Mouse (Mus musculus): ENCODE data around the gene Ndufa4l2. TPM values are rescaled to one million over a fixed set of nuclear protein-coding genes. Genes with fewer than 3 reads are reported as not detected.

Ndufa4l2 gene
- polyA plus RNA-seq, 1 experiment from 2014 or later = 24.4 TPM

GRCm38 (mm10) chr10:127490160-127491127 lies 24.3 kb upstream of the Ndufa4l2 start:
- peaks cover 84% of the 10 kb centered on the region for H3K36me3 ChIP-seq
- 87% methylated on average over 18 of the region's 18 CpGs for whole genome bisulfite sequencing
- no peak for ATAC-seq (ENCODE audit: insufficient number of reproducible peaks, low FRiP score)

DNA sequence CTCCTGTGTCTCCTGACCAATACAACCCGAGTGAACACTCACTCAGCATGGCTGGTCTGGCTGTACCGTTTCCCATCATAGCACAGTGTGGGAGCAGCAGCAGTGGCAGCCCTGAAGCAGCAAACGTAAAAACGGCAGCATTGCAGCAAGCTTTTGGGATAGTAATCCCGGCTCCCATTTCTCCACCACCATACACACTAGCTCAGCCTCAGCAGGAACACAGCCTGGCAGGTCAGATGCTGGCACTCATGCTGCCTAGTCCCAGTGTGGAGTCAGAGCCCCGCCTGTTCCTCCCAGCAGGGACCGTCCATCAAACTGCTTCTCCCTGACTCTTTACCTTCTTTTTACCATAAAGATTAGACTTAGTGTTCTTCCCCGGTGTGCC lies 23.6 kb upstream of the Ndufa4l2 start:
- H3K9me3 ChIP-seq (replicated peaks) = no peaks in the 10 kb centered on the region
- H3K9ac ChIP-seq = no peak overlapping the region
- H3K4me3 ChIP-seq = no peak overlapping the region
- no peak overlapping the region for H3K27ac ChIP-seq (ENCODE audit: poor library complexity, severe bottlenecking)
- H3K27me3 ChIP-seq (replicated peaks) = no peaks in the 10 kb centered on the region
- ATAC-seq (ENCODE audit: insufficient number of reproducible peaks, low FRiP score) = no peak
- H3K36me3 ChIP-seq = peaks cover 86% of the 10 kb centered on the region
- WGBS = 82% methylated on average over 8 of the region's 8 CpGs
- no peaks in the 10 kb centered on the region for H3K4me1 ChIP-seq (replicated peaks)
- H3K4me2 ChIP-seq = no peak overlapping the region

More at GRCm38 (mm10) chr10:127490160-127491127, 24.3 kb upstream of the Ndufa4l2 start:
- no peaks in the 10 kb centered on the region for H3K4me1 ChIP-seq (replicated peaks)
- H3K27me3 ChIP-seq (replicated peaks) = no peaks in the 10 kb centered on the region
- no peak overlapping the region for H3K27ac ChIP-seq (ENCODE audit: poor library complexity, severe bottlenecking)
- no peak overlapping the region for H3K9ac ChIP-seq
- H3K4me3 ChIP-seq = no peak overlapping the region
- H3K4me2 ChIP-seq = no peak overlapping the region
- H3K9me3 ChIP-seq (replicated peaks) = no peaks in the 10 kb centered on the region

- no peaks in the 10 kb centered on the region for H3K4me1 ChIP-seq (replicated peaks)
- H3K27me3 ChIP-seq (replicated peaks) = no peaks in the 10 kb centered on the region
- ATAC-seq (ENCODE audit: insufficient number of reproducible peaks, low FRiP score) = no peak
- no peak overlapping the region for H3K4me3 ChIP-seq
- H3K9ac ChIP-seq = no peak overlapping the region
- no peaks in the 10 kb centered on the region for H3K9me3 ChIP-seq (replicated peaks)
- WGBS = 85% methylated on average over 3 of the region's 3 CpGs
- H3K4me2 ChIP-seq = no peak overlapping the region
- H3K36me3 ChIP-seq = peaks cover 87% of the 10 kb centered on the region
- no peak overlapping the region for H3K27ac ChIP-seq (ENCODE audit: poor library complexity, severe bottlenecking)
Measured at GRCm38 (mm10) chr10:127492118-127492517, 22.6 kb upstream of the Ndufa4l2 start.

DNA sequence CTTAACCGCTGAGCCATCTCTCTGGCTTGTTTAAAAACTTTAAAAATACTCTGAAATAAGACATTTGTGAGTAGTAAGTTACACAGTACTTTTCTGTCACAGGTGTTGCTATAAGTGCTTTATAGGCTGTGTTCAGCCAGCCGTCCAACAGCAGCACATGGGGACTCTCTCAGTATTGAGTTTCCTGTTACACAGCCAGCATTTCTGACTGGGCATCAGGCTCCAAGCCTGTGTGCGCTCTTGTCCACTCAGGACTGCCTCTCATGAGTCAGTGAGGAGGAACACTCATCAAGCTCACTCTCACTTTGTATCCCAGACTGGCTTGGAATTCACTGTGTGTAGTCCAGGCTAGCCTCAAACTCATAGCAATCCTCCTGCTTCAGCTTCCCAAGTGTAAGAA lies 18.6 kb upstream of the Ndufa4l2 start:
- H3K4me3 ChIP-seq = no peak overlapping the region
- no peak overlapping the region for H3K27ac ChIP-seq (ENCODE audit: poor library complexity, severe bottlenecking)
- H3K4me2 ChIP-seq = no peak overlapping the region
- peaks cover 88% of the 10 kb centered on the region for H3K36me3 ChIP-seq
- no peak overlapping the region for H3K9ac ChIP-seq
- WGBS = 88% methylated on average over 3 of the region's 3 CpGs
- no peaks in the 10 kb centered on the region for H3K4me1 ChIP-seq (replicated peaks)
- no peaks in the 10 kb centered on the region for H3K27me3 ChIP-seq (replicated peaks)
- ATAC-seq (ENCODE audit: insufficient number of reproducible peaks, low FRiP score) = no peak
- no peaks in the 10 kb centered on the region for H3K9me3 ChIP-seq (replicated peaks)

DNA sequence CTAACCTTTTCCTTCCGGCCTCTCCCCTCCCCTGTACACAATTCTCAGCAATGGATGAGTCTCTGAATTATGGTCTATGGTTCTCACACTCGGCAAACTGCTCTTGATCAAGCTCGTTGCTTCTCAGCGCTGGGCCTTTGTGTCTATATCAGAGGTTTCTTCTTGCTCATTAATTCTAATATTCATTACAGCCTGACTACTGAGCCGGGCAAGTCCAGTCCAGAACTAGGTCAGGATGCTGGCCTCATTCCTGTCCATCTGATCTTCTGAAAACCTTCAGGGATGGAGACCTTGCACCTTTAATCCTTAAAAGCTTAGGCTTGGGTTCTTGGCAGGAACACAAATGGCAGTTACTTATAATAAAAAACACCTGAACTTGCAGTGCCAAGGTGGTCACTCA lies 15.3 kb upstream of the Ndufa4l2 start:
- 84% methylated on average over 5 of the region's 5 CpGs for WGBS
- no peak overlapping the region for H3K4me2 ChIP-seq
- H3K4me3 ChIP-seq = no peak overlapping the region
- H3K9me3 ChIP-seq (replicated peaks) = no peaks in the 10 kb centered on the region
- peaks cover 71% of the 10 kb centered on the region for H3K36me3 ChIP-seq
- no peak for ATAC-seq (ENCODE audit: insufficient number of reproducible peaks, low FRiP score)
- no peak overlapping the region for H3K27ac ChIP-seq (ENCODE audit: poor library complexity, severe bottlenecking)
- H3K9ac ChIP-seq = no peak overlapping the region
- no peaks in the 10 kb centered on the region for H3K27me3 ChIP-seq (replicated peaks)
- H3K4me1 ChIP-seq (replicated peaks) = no peaks in the 10 kb centered on the region

- Histone ChIP-seq H3K4me3 (no peak overlapping the region), H3K4me2 (no peak overlapping the region), H3K27me3 (replicated peaks) (no peaks in the 10 kb centered on the region), H3K9ac (no peak overlapping the region), H3K27ac (ENCODE audit: poor library complexity, severe bottlenecking) (no peak overlapping the region), H3K4me1 (replicated peaks) (no peaks in the 10 kb centered on the region), H3K36me3 (peaks cover 65% of the 10 kb centered on the region), H3K9me3 (replicated peaks) (no peaks in the 10 kb centered on the region)
- ATAC-seq (ENCODE audit: insufficient number of reproducible peaks, low FRiP score) = no peak
- 82% methylated on average over 4 of the region's 4 CpGs for WGBS
Measured at GRCm38 (mm10) chr10:127500042-127500441, 14.7 kb upstream of the Ndufa4l2 start.

DNA sequence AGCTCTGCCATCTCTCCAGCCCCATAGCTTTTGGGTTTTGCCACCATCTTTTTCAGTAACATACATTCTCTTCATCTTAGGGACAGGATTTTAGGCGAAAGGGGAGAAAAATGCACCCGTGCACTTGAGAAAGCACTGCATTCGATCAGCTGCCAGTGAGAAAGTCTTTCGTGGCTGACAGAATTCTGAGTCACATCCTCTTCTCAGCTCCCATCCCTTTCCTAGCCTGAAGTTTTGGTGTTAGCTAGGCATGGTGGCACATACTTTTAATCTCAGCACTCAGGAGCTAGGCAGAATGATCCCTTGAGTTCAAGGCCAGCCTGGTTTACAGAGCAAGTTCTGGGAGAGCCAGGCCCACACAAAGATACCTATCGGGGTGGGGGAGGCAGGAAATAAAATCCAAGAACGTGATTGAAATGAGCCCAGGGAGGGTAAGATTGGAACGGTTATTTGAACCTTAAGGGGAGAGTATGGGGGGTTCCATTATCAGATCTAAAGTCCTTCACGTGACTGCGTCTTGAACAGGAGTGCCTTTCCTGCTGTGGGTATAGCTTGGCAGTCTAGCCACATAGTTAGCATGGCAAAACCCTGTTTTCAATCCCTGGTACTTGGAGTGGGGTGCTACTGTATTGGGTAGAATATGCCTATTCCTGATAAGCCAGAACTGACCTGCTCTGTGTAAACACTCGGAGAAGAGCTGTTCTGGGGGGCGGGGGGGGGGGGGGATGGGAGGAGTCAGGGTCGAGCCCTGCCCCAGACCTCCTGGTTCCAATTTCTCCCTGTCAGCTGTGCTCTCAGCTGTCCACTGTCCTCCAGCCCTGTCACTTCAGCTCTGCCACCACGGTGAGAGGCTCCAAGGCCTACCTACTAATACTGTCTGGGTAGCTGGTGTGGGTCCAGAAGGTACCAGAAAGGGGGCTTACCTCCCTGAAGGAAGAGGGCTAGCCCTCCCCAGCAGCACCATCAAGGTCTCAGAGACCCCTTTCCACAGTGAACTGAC lies 13.6 kb upstream of the Ndufa4l2 start, which contains the start of gene Stac3:
Stac3 (plus strand) TSS at position 793 of the 1,000 bp plus-strand sequence.
- WGBS = 60% methylated on average over 13 of the region's 13 CpGs
- H3K27me3 ChIP-seq (replicated peaks) = no peaks in the 10 kb centered on the region
- no peak within 1 kb of the TSS for H3K4me2 ChIP-seq
- no peaks in the 10 kb centered on the region for H3K9me3 ChIP-seq (replicated peaks)
- no peaks in the 10 kb centered on the region for H3K4me1 ChIP-seq (replicated peaks)
- H3K4me3 ChIP-seq = no peak within 1 kb of the TSS
- H3K9ac ChIP-seq = no peak within 1 kb of the TSS
- H3K27ac ChIP-seq (ENCODE audit: poor library complexity, severe bottlenecking) = no peak within 1 kb of the TSS
- H3K36me3 ChIP-seq = peaks cover 56% of the 10 kb centered on the region
- no peak for ATAC-seq (ENCODE audit: insufficient number of reproducible peaks, low FRiP score)

GRCm38 (mm10) chr10:127508239-127508638 lies 6.5 kb upstream of the Ndufa4l2 start:
- Histone ChIP-seq H3K27ac (ENCODE audit: poor library complexity, severe bottlenecking) (no peak overlapping the region), H3K27me3 (replicated peaks) (peaks cover 63% of the 10 kb centered on the region), H3K4me2 (peak overlapping the region; percentile 86), H3K4me3 (peak overlapping the region; percentile 20), H3K9ac (0 out of 2 replicates have a peak overlapping the region, but pooled peaks have one; percentile 42), H3K36me3 (peaks cover 8% of the 10 kb centered on the region), H3K9me3 (replicated peaks) (no peaks in the 10 kb centered on the region), H3K4me1 (replicated peaks) (peaks cover 38% of the 10 kb centered on the region)
- 1% methylated on average over 15 of the region's 15 CpGs for WGBS
- ATAC-seq (ENCODE audit: insufficient number of reproducible peaks, low FRiP score) = no peak

DNA sequence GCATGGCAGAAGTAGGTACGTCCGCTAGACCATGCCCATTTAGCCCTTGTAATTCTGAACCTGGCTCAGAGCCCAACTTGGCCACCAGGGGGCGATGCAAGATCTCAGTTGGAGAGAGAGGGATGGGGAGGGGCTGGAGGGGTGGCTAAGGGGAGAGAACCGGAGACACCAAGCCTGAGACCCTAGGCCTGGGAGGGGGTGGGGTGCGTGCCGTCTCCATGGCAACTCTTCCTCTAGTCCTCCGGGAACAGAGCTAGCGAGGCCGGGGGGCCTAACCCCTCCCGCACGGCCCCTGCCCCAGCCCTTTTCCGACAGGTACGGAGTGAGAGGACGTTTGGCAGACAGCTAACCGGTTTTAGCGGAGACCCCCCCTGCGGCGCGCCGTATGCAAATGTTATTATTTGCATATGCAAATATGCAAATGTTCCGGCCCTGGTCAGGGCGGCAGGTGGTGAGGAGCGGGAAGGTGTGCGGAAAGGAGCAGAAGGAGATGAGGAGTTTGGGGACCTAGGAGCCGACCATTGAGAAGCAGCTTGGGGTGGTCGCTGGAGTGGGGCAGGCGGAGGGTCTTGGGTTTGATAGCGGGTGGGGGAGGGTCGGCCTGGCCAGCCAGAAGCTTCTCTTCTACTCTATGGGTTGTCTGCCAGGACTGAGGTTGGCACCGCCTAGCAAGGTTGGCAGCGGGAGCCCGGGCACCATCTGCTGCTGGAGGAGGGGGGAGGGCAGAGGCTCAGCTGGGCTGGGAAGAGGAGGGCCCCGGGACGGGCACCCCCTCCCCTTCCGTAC lies 5.5 kb upstream of the Ndufa4l2 start:
- H3K4me1 ChIP-seq (replicated peaks) = peaks cover 48% of the 10 kb centered on the region
- ATAC-seq (ENCODE audit: insufficient number of reproducible peaks, low FRiP score) = peak; percentile 23; the same call in 1 of the 2 replicates
- H3K36me3 ChIP-seq = peaks cover under 1% of the 10 kb centered on the region
- no peak overlapping the region for H3K27ac ChIP-seq (ENCODE audit: poor library complexity, severe bottlenecking)
- no peaks in the 10 kb centered on the region for H3K9me3 ChIP-seq (replicated peaks)
- H3K9ac ChIP-seq = no peak overlapping the region
- peaks cover 72% of the 10 kb centered on the region for H3K27me3 ChIP-seq (replicated peaks)
- H3K4me3 ChIP-seq = peak overlapping the region; percentile 51
- peak overlapping the region; percentile 86 for H3K4me2 ChIP-seq
- WGBS = under 1% methylated on average over 35 of the region's 35 CpGs
